ENCODE assay signal across 8 mouse cellular contexts in genomic region chr14:76505101-76505438, GRCm38 (mm10). TPM values are rescaled to one million over a fixed set of nuclear protein-coding genes. Genes with fewer than 3 reads are reported as not detected.
A peak's percentile ranks its signal among the peaks of the same experiment; 100 is the strongest.
DNase-seq lines count a peak whose midpoint lies in the region; ATAC-seq and TF ChIP-seq lines count a peak whose summit lies in the region.

No protein-coding gene starts in this region.

- peaks cover 25% of the 10 kb centered on the region for H3K4me1 ChIP-seq in heart, embryonic 16.5 days (ENCODE audit: control insufficient read depth, insufficient read depth, low read length)
- peaks cover 8% of the 10 kb centered on the region for H3K4me1 ChIP-seq in G1E (ENCODE audit: insufficient read depth, low read depth, low read length)
- H3K4me1 ChIP-seq in forebrain, postnatal 0 days (ENCODE audit: insufficient read depth) = peaks cover 4% of the 10 kb centered on the region; the same call in 1 of the 2 replicates

- H3K9ac ChIP-seq in heart, embryonic 16.5 days (ENCODE audit: low read length) = peak overlapping the region; percentile 98
- peak overlapping the region; percentile 93 for H3K9ac ChIP-seq in forebrain, postnatal 0 days

- TF ChIP-seq CTCF in G1E (IDR thresholded peaks at IDR 0.05; ENCODE audit: low read depth, low read length) = no peak
- no peak for TF ChIP-seq CTCF in forebrain, postnatal 0 days (IDR thresholded peaks at IDR 0.05; ENCODE audit: low read depth)

- no peaks in the 10 kb centered on the region for H3K9me3 ChIP-seq in heart, embryonic 16.5 days (replicated peaks; ENCODE audit: control insufficient read depth, low read length)
- peaks cover 32% of the 10 kb centered on the region for H3K9me3 ChIP-seq in G1E (replicated peaks)
- no peaks in the 10 kb centered on the region for H3K9me3 ChIP-seq in forebrain, postnatal 0 days (ENCODE audit: low read length)

- H3K27ac ChIP-seq in heart, embryonic 16.5 days (ENCODE audit: low read length) = peak overlapping the region; percentile 100
- peak overlapping the region; percentile 99 for H3K27ac ChIP-seq in forebrain, postnatal 0 days (ENCODE audit: low read depth, low read length)
- H3K27ac ChIP-seq in macrophage = no peak overlapping the region

- DNase-seq in heart, adult 11 months = no peak
- no peak for DNase-seq in G1E (ENCODE audit: low spot score)
- peak; percentile 79 for DNase-seq in forebrain, postnatal 0 days
- DNase-seq in urinary bladder, postnatal 14 days (ENCODE audit: low spot score) = no peak
- no peak for DNase-seq in thymus, postnatal 14 days
- no peak for DNase-seq in urinary bladder, postnatal 10 days (ENCODE audit: low spot score)

- no peaks in the 10 kb centered on the region for H3K27me3 ChIP-seq in heart, embryonic 16.5 days (ENCODE audit: control insufficient read depth, insufficient read depth, low read length)
- peaks cover 4% of the 10 kb centered on the region; the same call in 1 of the 2 replicates for H3K27me3 ChIP-seq in G1E (ENCODE audit: insufficient read depth, low read length)
- no peaks in the 10 kb centered on the region for H3K27me3 ChIP-seq in forebrain, postnatal 0 days (ENCODE audit: insufficient read depth, low read length)

- peak overlapping the region; percentile 90 for H3K4me2 ChIP-seq in heart, embryonic 16.5 days (ENCODE audit: low read depth, low read length)
- H3K4me2 ChIP-seq in forebrain, postnatal 0 days (ENCODE audit: low read depth) = peak overlapping the region; percentile 85

- peak overlapping the region; percentile 79 for H3K4me3 ChIP-seq in heart, embryonic 16.5 days (ENCODE audit: low read length)
- H3K4me3 ChIP-seq in G1E (ENCODE audit: low read depth, low read length) (peak overlapping the region; percentile 65), macrophage (ENCODE audit: inconsistent target) (peak overlapping the region; percentile 31; the same call in 1 of the 2 replicates)
- H3K4me3 ChIP-seq in forebrain, postnatal 0 days (ENCODE audit: low read depth, low read length) = peak overlapping the region; percentile 65

- peaks cover 21% of the 10 kb centered on the region for H3K36me3 ChIP-seq in heart, embryonic 16.5 days (ENCODE audit: control insufficient read depth, insufficient read depth)
- H3K36me3 ChIP-seq in G1E (replicated peaks) (no peaks in the 10 kb centered on the region), macrophage (ENCODE audit: inconsistent target) (no peaks in the 10 kb centered on the region)
- H3K36me3 ChIP-seq in forebrain, postnatal 0 days (ENCODE audit: insufficient read depth) = peaks cover 10% of the 10 kb centered on the region; the same call in 1 of the 2 replicates

- ATAC-seq in heart, embryonic 16.5 days (replicated peaks; ENCODE audit: extremely low read depth, insufficient read depth, low FRiP score) = no peak
- no peak for ATAC-seq in G1E (ENCODE audit: extremely low read depth, insufficient number of reproducible peaks, low FRiP score, poor library complexity, severe bottlenecking)
- ATAC-seq in forebrain, postnatal 0 days = no peak

- H3K79me2 ChIP-seq in macrophage (ENCODE audit: inconsistent target) = no peaks in the 10 kb centered on the region

- under 1% methylated on average over 10 of the region's 10 CpGs for WGBS in heart, embryonic 16.5 days
- under 1% methylated on average over 10 of the region's 10 CpGs for WGBS in forebrain, postnatal 0 days
- 10% methylated on average over 10 of the region's 10 CpGs for WGBS in macrophage (ENCODE audit: missing documents)

RNA-seq across cellular contexts. Expression of gene Serp2, which starts 51.6 kb away (rescaled TPM):
- polyA plus RNA-seq in heart, embryonic 16.5 days (2015; fragmentation: Nextera tagmentation; extraction: Ambion mirVana) = 5.5 and 6.3 TPM in 2 replicates
- not detected in 2 replicates for total RNA-seq in G1E (2014; fragmentation: Nextera tagmentation)
- total RNA-seq in G1E (2017) = not detected in 2 replicates
- polyA plus RNA-seq in G1E (2012) = not detected in 2 replicates
- 125 and 205 TPM in 2 replicates for total RNA-seq in forebrain, postnatal 0 days (2014; rRNA removed)
- polyA plus RNA-seq in forebrain, postnatal 0 days (2015; fragmentation: Nextera tagmentation; extraction: Ambion mirVana) = 277 and 303 TPM in 2 replicates
- total RNA-seq in macrophage (2018; cell fraction: chromatin; rRNA removed) = not detected
- total RNA-seq in macrophage (2018; cell fraction: cytosol; rRNA removed) = not detected
- not detected for total RNA-seq in macrophage (2018; cell fraction: nucleus; rRNA removed)
- not detected in 3 replicates for polyA plus RNA-seq in macrophage (2018)

Comparison
In these comparisons a context has a peak if more than half of its experiments do, and no peak if none do; other contexts are left out.
1. RNA of gene Serp2, which starts 51.6 kb away (polyA plus RNA-seq): 277 to 303 TPM in forebrain, postnatal 0 days; 5.5 to 6.3 TPM in heart, embryonic 16.5 days, not detected in G1E and not detected in macrophage; every median in the first group is over 10 times any median in the second.
2. Peak in every context shown above with its lines, with median percentiles within 50 percentile points of each other: H3K4me3 ChIP-seq.